Mouse (Mus musculus) hindbrain, embryonic 15.5 days (tissue): ENCODE measurements around the gene Oscar. TPM values are rescaled to one million over a fixed set of nuclear protein-coding genes. Genes with fewer than 3 reads are reported as not detected.

Experiments
- ATAC-seq: fragments of 200-750 bp; cut with Nextera tagmentation; 2 replicates; pipeline ENCODE4 v1.8.0; 2017; ENCODE audit warnings: low read depth, moderate number of reproducible peaks, moderate TSS enrichment; ENCODE audit not compliant: low FRiP score
- H3K27ac ChIP-seq: fragments of 300-500 bp; sonication (generic); replicated peaks from 2 replicates; pipeline ENCODE4 v1.5.1; 2015; ENCODE audit warnings: mild to moderate bottlenecking, inconsistent platforms
- H3K27me3 ChIP-seq: fragments of 300-500 bp; sonication (generic); 2 replicates; pipeline ENCODE4 v1.6.1; 2015; ENCODE audit warnings: control low read depth, inconsistent platforms
- H3K36me3 ChIP-seq: fragments of 300-500 bp; sonication (generic); 2 replicates; pipeline ENCODE4 v1.6.1; 2015; ENCODE audit warnings: control low read depth, inconsistent platforms
- H3K4me1 ChIP-seq: fragments of 300-500 bp; sonication (generic); replicated peaks from 2 replicates; pipeline ENCODE4 v1.6.1; 2015; ENCODE audit warnings: control low read depth, inconsistent platforms
- H3K4me2 ChIP-seq: fragments of 300-500 bp; sonication (generic); 2 replicates; pipeline ENCODE4 v1.6.1; 2015; ENCODE audit warnings: moderate library complexity, mild to moderate bottlenecking, inconsistent platforms
- H3K4me3 ChIP-seq: fragments of 300-500 bp; sonication (generic); 2 replicates; pipeline ENCODE4 v1.5.1; 2015; ENCODE audit warnings: mild to moderate bottlenecking, inconsistent platforms
- H3K9ac ChIP-seq: fragments of 300-500 bp; sonication (generic); 2 replicates; pipeline ENCODE4 v1.6.1; 2015; ENCODE audit warnings: inconsistent platforms
- H3K9me3 ChIP-seq: fragments of 300-500 bp; sonication (generic); 2 replicates; pipeline ENCODE4 v1.6.1; 2016; ENCODE audit warnings: control low read depth, inconsistent platforms
- WGBS: fragments of 180-500 bp; shearing (Covaris S2); methylation state at CpG from one replicate; pipeline ENCODE4 v1.1.7; 2015; 5-methylcytosine and 5-hydroxymethylcytosine counted together
- polyA plus RNA-seq: library from polyadenylated mRNA; unstranded; fragments of >200 nt; fragmentation: Nextera tagmentation; extraction: Ambion mirVana; gene quantifications from 2 replicates; pipeline ENCODE4 v1.2.1, GENCODE M21; 2015

Oscar gene
- polyA plus RNA-seq: 0.39 and 0.66 TPM in 2 replicates

DNA sequence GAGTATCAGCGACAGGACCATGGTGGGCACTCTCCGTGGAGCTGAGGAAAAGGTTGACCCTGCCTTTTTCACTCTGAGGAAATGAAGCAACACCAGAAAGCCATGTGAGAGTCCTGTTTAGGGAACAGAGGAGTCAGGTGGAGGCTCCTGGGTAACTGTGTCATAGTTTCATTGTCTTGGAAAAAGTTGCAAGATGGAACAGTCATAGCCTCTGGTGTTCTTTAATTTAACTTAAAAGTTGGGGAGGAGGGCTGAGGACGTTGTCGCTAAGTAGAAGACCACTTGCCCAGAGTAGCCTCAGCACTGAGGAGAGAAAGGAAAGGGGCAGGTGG is at the start of gene Oscar:
Gene Oscar (minus strand): TSS at position 101 of the 332 bp plus-strand sequence.
- 86% methylated on average over 4 of the region's 4 CpGs for WGBS
- ATAC-seq: no peak
- Histone ChIP-seq H3K27ac (peak within 1 kb of the TSS; percentile 16), H3K4me1 (peaks cover 21% of the 10 kb centered on the region), H3K4me2 (peak within 1 kb of the TSS; percentile 71), H3K9ac (no peak within 1 kb of the TSS), H3K4me3 (peak within 1 kb of the TSS; percentile 66), H3K9me3 (no peaks in the 10 kb centered on the region), H3K27me3 (no peaks in the 10 kb centered on the region; the same call in 1 of the 2 replicates), H3K36me3 (peaks cover 11% of the 10 kb centered on the region; the same call in 1 of the 2 replicates)

DNA sequence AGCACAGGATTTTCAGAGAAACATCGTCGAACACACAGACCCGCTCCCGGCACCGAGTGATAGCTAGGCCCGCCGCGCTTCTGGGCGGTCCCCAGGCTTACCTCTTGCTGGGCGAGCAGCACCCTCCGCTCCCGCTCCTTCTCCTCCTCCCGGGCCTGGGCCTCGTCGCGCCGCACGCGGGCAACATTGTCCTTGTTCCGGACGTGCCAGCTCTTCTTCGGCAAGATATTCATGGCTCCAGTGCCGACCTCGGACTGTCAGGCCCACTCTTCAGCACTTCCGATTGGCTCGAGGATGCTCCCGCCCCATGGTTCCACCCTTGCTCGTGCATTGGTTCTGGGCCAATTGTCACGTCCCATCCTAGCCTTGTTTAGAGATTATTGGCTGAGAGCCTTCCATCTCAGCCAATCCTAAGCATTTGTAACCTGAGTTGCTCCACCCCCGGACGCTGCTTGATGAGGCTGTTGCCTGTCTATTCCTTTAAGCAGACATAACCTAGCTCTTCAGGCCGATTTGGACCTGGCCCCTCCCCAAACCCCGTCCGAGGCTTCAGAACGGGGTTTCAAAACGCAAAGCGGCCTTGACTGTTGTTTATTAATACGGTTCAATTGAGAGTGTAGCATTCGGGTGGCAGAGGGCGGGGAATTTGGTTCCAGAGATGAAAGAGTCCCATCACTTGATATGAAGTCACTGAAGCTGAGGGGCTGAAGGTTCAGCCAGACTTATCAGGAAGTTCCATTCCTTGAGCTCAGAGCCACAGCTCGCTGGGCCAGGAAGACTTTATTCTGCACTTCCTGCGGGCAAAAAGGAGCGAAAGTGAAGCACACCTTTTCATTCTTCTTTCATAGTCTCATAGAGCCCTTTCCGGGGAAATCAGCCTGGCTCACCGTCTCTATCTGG is 49.5 kb upstream of the Oscar start, which contains the start of gene Leng1:
Gene Leng1 (minus strand): TSS at position 626 of the 900 bp plus-strand sequence.
- H3K9ac ChIP-seq: peak within 1 kb of the TSS; percentile 57
- ATAC-seq: peak; percentile 99
- WGBS: 5% methylated on average over 45 of the region's 45 CpGs

DNA sequence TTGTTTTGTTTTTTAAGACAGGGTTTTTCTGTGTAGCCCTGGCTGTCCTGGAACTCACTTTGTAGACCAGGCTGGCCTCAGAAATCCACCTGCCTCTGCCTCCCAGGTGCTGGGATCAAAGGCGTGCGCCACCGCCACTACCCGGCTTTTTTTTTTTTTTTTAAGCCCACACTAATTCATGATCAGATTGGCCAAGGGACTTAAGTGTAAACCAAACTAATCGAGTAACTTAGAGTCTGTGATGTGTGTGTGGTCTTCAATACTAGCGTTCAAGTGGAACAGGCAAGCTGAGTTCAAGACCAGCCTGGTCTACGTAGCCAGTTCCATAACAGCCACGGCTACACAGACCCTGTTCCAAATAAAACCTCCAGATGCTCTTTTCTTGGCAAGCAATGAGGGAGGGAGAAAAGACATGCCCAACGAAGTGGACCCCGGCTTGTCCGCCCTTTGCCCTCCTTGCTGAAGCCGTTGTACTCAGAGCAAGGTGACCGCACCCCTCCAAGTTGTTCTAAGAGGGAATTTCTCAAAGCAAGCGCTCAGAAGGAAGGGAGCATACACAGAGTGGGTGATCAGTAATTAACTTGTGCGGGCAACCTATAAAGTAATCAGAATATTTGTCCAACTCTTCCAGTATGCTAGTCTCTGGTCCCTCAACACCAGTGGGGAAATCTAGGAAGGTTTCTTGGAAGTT is 48.7 kb upstream of the Oscar start:
- 28% methylated on average over 15 of the region's 15 CpGs for WGBS

More for the DNA sequence above, 49.5 kb upstream of the Oscar start, which contains the start of gene Leng1:
- peaks cover 15% of the 10 kb centered on the region for H3K4me1 ChIP-seq
- H3K36me3 ChIP-seq: peaks cover 21% of the 10 kb centered on the region
- peak within 1 kb of the TSS; percentile 59 for H3K4me3 ChIP-seq
- no peaks in the 10 kb centered on the region for H3K9me3 ChIP-seq
- peak within 1 kb of the TSS; percentile 77 for H3K4me2 ChIP-seq
- H3K27me3 ChIP-seq: no peaks in the 10 kb centered on the region
- H3K27ac ChIP-seq: peak within 1 kb of the TSS; percentile 81

DNA sequence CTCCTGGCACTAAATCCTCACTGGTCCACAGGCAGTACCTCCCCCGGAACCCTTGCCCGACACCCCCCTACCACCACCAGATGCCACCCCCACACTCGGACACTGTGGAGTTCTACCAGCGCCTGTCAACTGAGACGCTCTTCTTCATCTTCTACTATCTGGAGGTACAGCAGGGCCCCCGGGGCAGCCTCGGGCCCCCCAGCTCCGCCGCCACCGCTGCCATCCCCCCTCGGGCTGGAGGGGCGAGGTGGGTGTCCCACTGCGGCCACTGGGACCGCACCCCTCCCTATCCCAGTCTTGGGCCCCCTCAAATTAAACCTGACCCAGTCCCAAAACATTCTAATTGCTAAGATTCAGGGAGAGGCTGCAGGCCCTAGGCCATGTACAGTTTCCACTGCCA is 42.6 kb upstream of the Oscar start:
- no peak overlapping the region for H3K4me2 ChIP-seq
- H3K27ac ChIP-seq: no peak overlapping the region
- no peaks in the 10 kb centered on the region for H3K9me3 ChIP-seq
- no peaks in the 10 kb centered on the region for H3K27me3 ChIP-seq
- peaks cover 4% of the 10 kb centered on the region for H3K4me1 ChIP-seq
- no peak for ATAC-seq
- 96% methylated on average over 14 of the region's 14 CpGs for WGBS
- peaks cover 89% of the 10 kb centered on the region for H3K36me3 ChIP-seq
- no peak overlapping the region for H3K9ac ChIP-seq
- no peak overlapping the region for H3K4me3 ChIP-seq

More for the DNA sequence above, 48.7 kb upstream of the Oscar start:
- Histone ChIP-seq H3K27ac (peak overlapping the region; percentile 81), H3K4me3 (peak overlapping the region; percentile 59), H3K4me1 (peaks cover 15% of the 10 kb centered on the region), H3K27me3 (no peaks in the 10 kb centered on the region), H3K9me3 (no peaks in the 10 kb centered on the region), H3K4me2 (peak overlapping the region; percentile 77), H3K36me3 (peaks cover 29% of the 10 kb centered on the region), H3K9ac (peak overlapping the region; percentile 57)
- ATAC-seq: peak; percentile 4

DNA sequence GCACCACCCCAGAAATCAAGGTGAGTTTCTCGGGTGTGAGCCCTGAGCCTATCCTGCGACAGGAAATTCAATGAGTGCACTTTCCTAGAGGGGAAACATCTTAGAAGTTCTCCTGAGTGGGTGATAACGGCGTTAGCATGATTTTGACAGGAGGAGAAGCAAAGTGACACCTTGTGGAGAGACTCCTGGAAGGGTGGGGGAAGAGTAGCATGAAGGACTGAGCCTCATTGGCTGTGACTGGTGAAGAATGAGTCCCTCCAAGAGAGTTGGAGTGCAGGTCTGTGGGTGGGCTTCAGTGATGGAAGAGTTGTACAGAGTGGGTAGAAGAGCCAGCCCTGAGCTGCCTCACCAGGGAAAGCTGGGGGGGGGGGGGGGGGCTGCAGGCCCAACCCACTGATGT is 41.0 kb upstream of the Oscar start:
- H3K27me3 ChIP-seq: no peaks in the 10 kb centered on the region
- 90% methylated on average over 4 of the region's 4 CpGs for WGBS
- H3K9ac ChIP-seq: no peak overlapping the region
- no peak for ATAC-seq
- H3K4me1 ChIP-seq: 0 out of 2 replicates have a peak, but pooled peaks cover 3% of the 10 kb centered on the region
- H3K9me3 ChIP-seq: no peaks in the 10 kb centered on the region
- H3K4me2 ChIP-seq: no peak overlapping the region
- H3K36me3 ChIP-seq: peaks cover 98% of the 10 kb centered on the region
- no peak overlapping the region for H3K4me3 ChIP-seq
- H3K27ac ChIP-seq: no peak overlapping the region

DNA sequence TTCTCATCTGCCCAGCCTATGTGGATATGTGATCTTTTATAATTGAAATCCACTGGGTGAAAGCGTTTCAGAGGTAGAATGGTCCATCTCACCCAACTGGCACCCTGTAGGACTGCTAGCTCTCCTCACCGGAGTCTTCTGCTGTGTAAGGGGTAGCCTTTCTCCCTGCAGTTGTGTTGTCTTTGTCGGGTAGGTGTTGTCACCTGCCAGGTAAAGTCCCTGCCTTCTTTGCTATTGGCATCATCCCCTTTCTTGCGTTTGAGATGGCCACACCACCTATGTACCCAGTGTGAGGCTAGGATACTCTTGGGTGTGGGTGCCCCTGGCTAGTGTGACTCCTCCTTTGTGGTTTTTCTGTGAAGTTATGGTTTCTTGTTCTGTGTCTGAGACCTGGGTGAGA is 30.7 kb upstream of the Oscar start:
- peaks cover 46% of the 10 kb centered on the region for H3K4me1 ChIP-seq
- ATAC-seq: no peak
- no peaks in the 10 kb centered on the region for H3K9me3 ChIP-seq
- WGBS: 73% methylated on average over 4 of the region's 4 CpGs
- H3K36me3 ChIP-seq: peaks cover 15% of the 10 kb centered on the region
- no peak overlapping the region for H3K27ac ChIP-seq
- peak overlapping the region; percentile 73 for H3K4me2 ChIP-seq
- H3K9ac ChIP-seq: peak overlapping the region; percentile 97
- peak overlapping the region; percentile 89 for H3K4me3 ChIP-seq
- H3K27me3 ChIP-seq: no peaks in the 10 kb centered on the region; the same call in 1 of the 2 replicates

DNA sequence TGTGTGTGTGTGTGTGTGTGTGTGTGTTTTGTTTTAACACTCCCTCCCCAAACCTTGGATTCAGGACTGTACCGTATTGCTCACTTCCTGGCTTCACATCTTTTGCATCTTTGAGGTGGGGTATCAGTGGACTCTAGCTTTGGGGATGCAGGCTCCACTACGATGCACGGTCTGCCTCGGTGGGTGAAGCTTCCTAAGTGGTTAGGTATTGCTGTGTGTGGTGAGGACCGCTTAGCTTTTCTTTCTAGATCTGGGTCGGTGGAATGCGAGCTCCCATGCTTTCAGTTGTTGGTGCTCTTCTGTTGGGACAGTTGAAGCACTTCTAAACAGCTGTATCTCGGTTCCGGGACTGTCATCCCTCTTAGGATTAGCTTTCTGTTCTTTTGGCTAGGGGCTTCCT is 30.2 kb upstream of the Oscar start:
- Histone ChIP-seq H3K4me2 (peak overlapping the region; percentile 73), H3K4me3 (peak overlapping the region; percentile 89), H3K9me3 (no peaks in the 10 kb centered on the region), H3K27ac (peak overlapping the region; percentile 96), H3K9ac (peak overlapping the region; percentile 97), H3K27me3 (no peaks in the 10 kb centered on the region; the same call in 1 of the 2 replicates), H3K4me1 (peaks cover 46% of the 10 kb centered on the region), H3K36me3 (peaks cover 15% of the 10 kb centered on the region)
- ATAC-seq: no peak
- 23% methylated on average over 9 of the region's 9 CpGs for WGBS

DNA sequence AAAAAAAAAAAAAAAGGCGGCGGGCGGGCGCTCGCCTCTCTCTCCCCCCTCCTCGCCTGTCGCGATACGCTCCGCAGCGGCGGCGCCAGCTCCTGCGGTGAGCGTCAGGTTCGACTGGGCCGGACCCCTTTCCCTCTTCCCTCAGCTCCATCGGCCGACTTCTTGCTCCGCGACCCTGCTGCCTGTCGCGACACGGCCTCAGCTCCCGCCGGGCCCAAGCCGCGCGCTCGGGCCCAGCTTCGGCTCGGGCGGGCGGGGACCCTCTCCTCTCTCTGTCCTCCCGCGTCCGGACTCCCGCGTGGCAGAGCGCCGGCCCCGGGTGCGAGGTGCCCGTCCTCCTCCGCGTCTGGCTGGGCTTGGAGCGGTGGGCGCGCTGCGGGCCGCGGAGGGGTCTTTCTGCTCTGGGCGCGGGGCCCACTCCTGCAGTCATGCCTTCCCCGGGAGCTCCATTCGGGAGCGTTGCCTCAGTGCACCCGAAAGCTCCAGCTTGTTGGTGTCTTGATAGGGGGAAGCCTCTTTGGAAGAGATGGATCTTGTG is 29.6 kb upstream of the Oscar start:
- Histone ChIP-seq H3K4me2 (peak overlapping the region; percentile 73), H3K9me3 (no peaks in the 10 kb centered on the region), H3K27me3 (no peaks in the 10 kb centered on the region; the same call in 1 of the 2 replicates), H3K9ac (peak overlapping the region; percentile 97), H3K4me3 (peak overlapping the region; percentile 89), H3K36me3 (peaks cover 15% of the 10 kb centered on the region; the same call in 1 of the 2 replicates), H3K27ac (peak overlapping the region; percentile 96), H3K4me1 (peaks cover 46% of the 10 kb centered on the region)
- ATAC-seq: no peak
- WGBS: under 1% methylated on average over 56 of the region's 58 CpGs

DNA sequence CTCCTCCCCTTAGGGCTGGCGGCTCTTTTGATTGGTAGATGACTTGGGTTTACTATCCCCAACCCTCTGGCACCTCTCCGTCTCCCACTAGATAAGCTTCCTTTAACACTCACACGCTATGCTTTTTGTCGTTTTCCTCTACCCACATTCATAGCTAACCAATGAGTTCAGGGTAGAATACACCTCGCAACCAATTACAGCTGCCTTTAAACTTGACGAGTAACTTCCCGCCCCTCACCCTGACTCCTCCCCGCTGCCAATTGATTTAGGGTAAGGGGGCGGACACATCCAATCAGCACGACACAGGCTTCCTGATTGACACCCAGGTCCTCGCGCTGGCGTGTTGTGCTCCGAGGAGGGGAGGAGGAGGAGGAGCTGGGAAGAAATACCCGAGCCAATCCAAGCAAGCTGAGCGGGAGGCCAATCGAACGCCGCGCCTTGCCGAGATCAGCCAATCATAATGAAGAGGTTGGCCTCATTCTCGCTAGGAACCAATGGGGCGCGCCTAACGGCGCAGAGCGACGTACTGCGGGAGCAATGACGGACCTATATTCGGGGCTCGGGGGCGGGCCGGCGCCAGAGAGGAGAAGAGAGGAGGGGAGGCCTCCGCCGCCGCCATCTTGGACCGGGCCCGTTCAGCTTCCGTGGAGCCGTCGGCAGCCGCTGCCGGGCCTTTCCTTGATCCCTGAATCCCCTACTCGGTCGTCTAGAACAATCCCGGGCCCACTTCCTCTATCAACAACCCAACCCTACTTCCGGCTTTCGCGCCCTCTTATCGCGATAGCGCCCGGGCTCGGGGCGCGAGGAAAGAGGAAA is 28.9 kb upstream of the Oscar start, which contains the start of gene Cnot3:
Gene Cnot3 (plus strand): TSS at position 597 of the 816 bp plus-strand sequence.
- Histone ChIP-seq H3K27ac (peak within 1 kb of the TSS; percentile 96), H3K36me3 (peaks cover 14% of the 10 kb centered on the region; the same call in 1 of the 2 replicates), H3K27me3 (no peaks in the 10 kb centered on the region; the same call in 1 of the 2 replicates), H3K9me3 (no peaks in the 10 kb centered on the region), H3K4me3 (peak within 1 kb of the TSS; percentile 89), H3K4me2 (peak within 1 kb of the TSS; percentile 73), H3K4me1 (peaks cover 46% of the 10 kb centered on the region), H3K9ac (peak within 1 kb of the TSS; percentile 97)
- peak; percentile 98 for ATAC-seq
- under 1% methylated on average over 57 of the region's 58 CpGs for WGBS

DNA sequence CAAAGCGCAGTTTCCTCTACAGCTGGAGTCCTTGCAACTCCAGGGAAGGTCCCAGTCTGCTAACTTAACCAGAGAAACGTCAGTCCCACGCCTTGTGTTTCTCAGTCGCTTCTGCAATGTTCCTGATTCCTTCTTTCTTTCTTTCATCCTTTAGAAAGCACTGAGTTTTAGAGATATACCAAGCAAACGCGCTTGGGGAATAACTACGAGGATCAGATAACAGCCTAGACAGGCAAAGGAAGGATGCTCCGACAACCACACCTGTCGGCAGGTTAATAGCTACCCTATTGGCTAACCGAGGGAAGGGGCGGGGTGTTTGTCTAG is 28.4 kb upstream of the Oscar start:
- Histone ChIP-seq H3K4me3 (peak overlapping the region; percentile 89), H3K27me3 (no peaks in the 10 kb centered on the region; the same call in 1 of the 2 replicates), H3K9me3 (no peaks in the 10 kb centered on the region), H3K27ac (peak overlapping the region; percentile 51), H3K36me3 (peaks cover 14% of the 10 kb centered on the region), H3K4me2 (peak overlapping the region; percentile 73), H3K9ac (peak overlapping the region; percentile 16; the same call in 1 of the 2 replicates), H3K4me1 (peaks cover 42% of the 10 kb centered on the region)
- peak; percentile 0; the same call in 1 of the 2 replicates for ATAC-seq
- WGBS: under 1% methylated on average over 11 of the region's 11 CpGs

DNA sequence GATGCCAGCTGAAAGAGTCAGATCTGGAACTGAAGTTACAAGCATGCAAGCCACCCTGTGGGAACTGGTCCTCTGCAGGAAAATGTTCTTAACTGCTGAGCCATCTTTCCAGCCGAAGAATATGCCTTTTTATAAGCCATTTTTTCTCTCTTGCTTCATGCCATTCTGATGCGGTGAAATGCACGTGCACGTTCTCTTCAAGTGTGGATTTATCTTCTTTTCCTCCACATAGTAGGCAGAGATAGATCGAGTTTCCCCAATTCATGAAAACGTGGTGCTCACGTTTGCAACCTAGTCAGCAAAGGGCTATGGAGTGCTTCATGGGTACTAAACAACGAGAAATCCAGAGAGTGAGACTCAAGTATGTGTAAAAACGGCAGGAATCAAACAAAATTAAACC is 27.9 kb upstream of the Oscar start:
- Histone ChIP-seq H3K9me3 (no peaks in the 10 kb centered on the region), H3K9ac (peak overlapping the region; percentile 16; the same call in 1 of the 2 replicates), H3K4me3 (peak overlapping the region; percentile 89), H3K4me2 (peak overlapping the region; percentile 73), H3K36me3 (peaks cover 19% of the 10 kb centered on the region), H3K27ac (peak overlapping the region; percentile 51; the same call in 1 of the 2 replicates), H3K27me3 (no peaks in the 10 kb centered on the region; the same call in 1 of the 2 replicates), H3K4me1 (peaks cover 38% of the 10 kb centered on the region)
- WGBS: 20% methylated on average over 9 of the region's 9 CpGs
- no peak for ATAC-seq
